Mouse (Mus musculus): ENCODE measurements around the gene Kif21b. TPM values are rescaled to one million over a fixed set of nuclear protein-coding genes. Genes with fewer than 3 reads are reported as not detected.
A peak's percentile ranks its signal among the peaks of the same experiment; 100 is the strongest.

Kif21b gene
- polyA plus RNA-seq, 1 experiment from 2014 or later = 15.5 TPM

DNA sequence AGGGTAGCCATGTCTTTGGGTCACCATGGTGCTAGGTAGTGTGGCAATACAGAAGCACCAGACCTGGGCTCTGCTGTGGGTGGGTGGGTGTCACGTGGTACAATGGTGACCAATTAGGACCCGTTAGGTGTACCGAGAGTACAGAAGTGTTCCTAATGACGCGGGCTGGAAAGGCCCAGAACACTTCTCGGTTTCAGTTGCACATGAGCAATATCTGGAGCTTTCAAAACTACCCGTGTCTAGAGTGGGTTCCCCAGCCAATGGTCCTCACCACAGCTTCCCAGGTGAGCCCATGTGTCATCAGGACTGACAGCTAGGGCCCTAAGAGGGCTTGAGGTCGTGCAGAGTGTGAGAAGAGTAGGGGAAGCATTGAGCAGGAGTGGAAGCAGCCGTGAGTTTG, 14.1 kb upstream of the Kif21b start:
- 0 out of 2 replicates have a peak, but pooled peaks cover 6% of the 10 kb centered on the region for H3K27me3 ChIP-seq (ENCODE audit: insufficient read depth, poor library complexity, severe bottlenecking)
- H3K9me3 ChIP-seq = no peaks in the 10 kb centered on the region
- no peaks in the 10 kb centered on the region for H3K36me3 ChIP-seq
- H3K4me1 ChIP-seq (replicated peaks) = peaks cover 21% of the 10 kb centered on the region
- H3K27ac ChIP-seq = 0 out of 2 replicates have a peak overlapping the region, but pooled peaks have one; percentile 1
- 86% methylated on average over 9 of the region's 9 CpGs for WGBS
- no peak overlapping the region for H3K4me3 ChIP-seq
- no peak for DNase-seq (ENCODE audit: low spot score)

DNA sequence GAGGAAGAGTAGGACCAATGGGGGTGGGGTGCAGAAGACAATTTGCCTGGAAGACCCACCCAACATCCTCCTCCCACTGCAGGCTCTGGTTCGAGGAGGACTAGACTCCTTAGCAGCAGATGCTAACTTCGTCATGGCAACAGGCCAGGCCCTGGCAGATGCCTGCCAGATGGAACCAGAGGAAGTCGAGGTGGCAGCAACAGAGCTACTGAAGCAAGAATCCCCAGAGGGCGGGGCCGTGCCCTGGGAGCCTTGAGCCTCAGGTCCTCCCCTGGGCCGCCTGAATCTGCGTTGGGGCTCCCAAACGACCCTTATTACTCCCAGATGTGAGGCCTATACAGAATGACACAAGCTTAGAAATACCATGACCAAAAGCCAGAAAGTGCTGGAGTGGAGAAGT, 12.3 kb upstream of the Kif21b start:
- peak overlapping the region; percentile 60; the same call in 1 of the 2 replicates for H3K27ac ChIP-seq
- no peaks in the 10 kb centered on the region for H3K9me3 ChIP-seq
- H3K4me3 ChIP-seq = no peak overlapping the region
- no peak for DNase-seq (ENCODE audit: low spot score)
- H3K4me1 ChIP-seq (replicated peaks) = peaks cover 25% of the 10 kb centered on the region
- H3K36me3 ChIP-seq = no peaks in the 10 kb centered on the region
- 38% methylated on average over 8 of the region's 8 CpGs for WGBS
- H3K27me3 ChIP-seq (ENCODE audit: insufficient read depth, poor library complexity, severe bottlenecking) = 0 out of 2 replicates have a peak, but pooled peaks cover 10% of the 10 kb centered on the region

GRCm38 (mm10) chr1:136119571-136120262, 11.5 kb upstream of the Kif21b start:
- peaks cover 33% of the 10 kb centered on the region for H3K4me1 ChIP-seq (replicated peaks)
- H3K9me3 ChIP-seq = no peaks in the 10 kb centered on the region
- peak overlapping the region; percentile 60; the same call in 1 of the 2 replicates for H3K27ac ChIP-seq
- 77% methylated on average over 7 of the region's 7 CpGs for WGBS
- H3K27me3 ChIP-seq (ENCODE audit: insufficient read depth, poor library complexity, severe bottlenecking) = 0 out of 2 replicates have a peak, but pooled peaks cover 10% of the 10 kb centered on the region
- no peak overlapping the region for H3K4me3 ChIP-seq
- no peak for DNase-seq (ENCODE audit: low spot score)
- no peaks in the 10 kb centered on the region for H3K36me3 ChIP-seq

DNA sequence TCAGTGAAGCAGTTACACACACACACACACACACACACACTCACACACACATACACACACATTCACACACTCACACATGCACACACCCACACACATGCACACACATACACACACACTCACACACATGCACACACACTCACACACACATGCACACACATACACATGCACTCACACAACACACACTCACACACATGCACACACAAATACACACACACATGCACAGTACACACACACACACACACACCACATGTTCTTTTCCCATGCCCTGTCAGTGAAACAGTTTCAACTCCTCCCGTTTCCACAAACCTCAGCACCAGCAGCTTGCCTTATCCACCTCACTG, 11.0 kb upstream of the Kif21b start:
- peaks cover 38% of the 10 kb centered on the region for H3K4me1 ChIP-seq (replicated peaks)
- no peaks in the 10 kb centered on the region for H3K36me3 ChIP-seq
- H3K9me3 ChIP-seq = no peaks in the 10 kb centered on the region
- WGBS = 80% methylated on average over 1 of the region's 1 CpGs
- 0 out of 2 replicates have a peak overlapping the region, but pooled peaks have one; percentile 60 for H3K27ac ChIP-seq
- 0 out of 2 replicates have a peak, but pooled peaks cover 10% of the 10 kb centered on the region for H3K27me3 ChIP-seq (ENCODE audit: insufficient read depth, poor library complexity, severe bottlenecking)
- DNase-seq (ENCODE audit: low spot score) = no peak
- H3K4me3 ChIP-seq = no peak overlapping the region

- no peaks in the 10 kb centered on the region for H3K36me3 ChIP-seq
- H3K27ac ChIP-seq = no peak overlapping the region
- no peaks in the 10 kb centered on the region for H3K9me3 ChIP-seq
- DNase-seq (ENCODE audit: low spot score) = no peak
- 0 out of 2 replicates have a peak, but pooled peaks cover 10% of the 10 kb centered on the region for H3K27me3 ChIP-seq (ENCODE audit: insufficient read depth, poor library complexity, severe bottlenecking)
- 40% methylated on average over 6 of the region's 6 CpGs for WGBS
- peaks cover 38% of the 10 kb centered on the region for H3K4me1 ChIP-seq (replicated peaks)
- H3K4me3 ChIP-seq = no peak overlapping the region
Observed at GRCm38 (mm10) chr1:136120785-136121184, 10.4 kb upstream of the Kif21b start.

DNA sequence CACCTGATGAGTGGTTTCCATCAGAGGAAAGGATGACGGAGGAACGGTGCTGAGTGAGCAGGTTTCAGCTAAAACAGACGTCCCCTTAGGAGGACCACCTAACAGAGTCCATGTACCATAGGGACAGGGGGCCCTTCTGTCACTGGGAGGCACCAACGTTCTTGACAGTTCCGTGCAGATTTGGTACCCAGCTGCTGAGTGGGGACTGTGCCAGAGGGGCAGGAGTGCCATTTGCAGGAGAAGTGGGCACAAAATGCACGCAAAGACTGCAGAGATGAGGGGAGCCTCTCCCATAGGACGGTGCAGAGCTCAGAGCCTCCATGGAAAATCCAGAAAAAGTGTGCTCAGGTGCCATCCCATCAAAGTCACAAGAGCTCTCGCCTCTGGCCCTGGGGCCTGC, 9.2 kb upstream of the Kif21b start:
- H3K4me3 ChIP-seq = no peak overlapping the region
- H3K9me3 ChIP-seq = no peaks in the 10 kb centered on the region
- no peak for DNase-seq (ENCODE audit: low spot score)
- peaks cover 41% of the 10 kb centered on the region for H3K4me1 ChIP-seq (replicated peaks)
- H3K27me3 ChIP-seq (ENCODE audit: insufficient read depth, poor library complexity, severe bottlenecking) = 0 out of 2 replicates have a peak, but pooled peaks cover 10% of the 10 kb centered on the region
- 86% methylated on average over 8 of the region's 8 CpGs for WGBS
- no peak overlapping the region for H3K27ac ChIP-seq
- no peaks in the 10 kb centered on the region for H3K36me3 ChIP-seq

GRCm38 (mm10) chr1:136126159-136126765, 4.9 kb upstream of the Kif21b start:
- 82% methylated on average over 10 of the region's 10 CpGs for WGBS

DNA sequence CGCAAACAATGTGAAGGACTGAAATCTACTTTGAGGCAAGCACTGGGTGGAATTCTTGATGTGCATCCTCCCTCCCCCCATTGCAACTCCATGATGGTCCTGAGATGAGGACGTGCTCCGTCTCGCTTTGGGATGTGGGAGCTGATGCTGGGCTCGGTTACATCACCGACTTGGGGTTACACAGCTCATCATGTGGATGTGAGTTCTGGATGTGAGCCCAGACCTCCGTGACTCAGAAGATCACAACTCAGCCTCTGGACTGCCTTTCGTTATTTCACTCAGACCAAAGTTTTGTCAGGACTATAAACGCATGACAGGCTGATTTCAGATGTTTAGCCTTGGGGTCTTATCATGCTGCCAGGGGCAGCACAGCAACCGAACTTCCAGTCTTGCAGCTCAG, 4.3 kb upstream of the Kif21b start:
- WGBS = 88% methylated on average over 10 of the region's 10 CpGs
- no peaks in the 10 kb centered on the region for H3K9me3 ChIP-seq
- peaks cover 26% of the 10 kb centered on the region for H3K27me3 ChIP-seq (ENCODE audit: insufficient read depth, poor library complexity, severe bottlenecking)
- no peak for DNase-seq (ENCODE audit: low spot score)
- no peak overlapping the region for H3K27ac ChIP-seq
- no peaks in the 10 kb centered on the region for H3K36me3 ChIP-seq
- peaks cover 61% of the 10 kb centered on the region for H3K4me1 ChIP-seq (replicated peaks)
- H3K4me3 ChIP-seq = no peak overlapping the region

More at GRCm38 (mm10) chr1:136126159-136126765, 4.9 kb upstream of the Kif21b start:
- Histone ChIP-seq H3K4me3 (no peak overlapping the region), H3K27me3 (ENCODE audit: insufficient read depth, poor library complexity, severe bottlenecking) (peaks cover 26% of the 10 kb centered on the region), H3K9me3 (no peaks in the 10 kb centered on the region), H3K4me1 (replicated peaks) (peaks cover 54% of the 10 kb centered on the region), H3K36me3 (no peaks in the 10 kb centered on the region), H3K27ac (no peak overlapping the region)
- no peak for DNase-seq (ENCODE audit: low spot score)

DNA sequence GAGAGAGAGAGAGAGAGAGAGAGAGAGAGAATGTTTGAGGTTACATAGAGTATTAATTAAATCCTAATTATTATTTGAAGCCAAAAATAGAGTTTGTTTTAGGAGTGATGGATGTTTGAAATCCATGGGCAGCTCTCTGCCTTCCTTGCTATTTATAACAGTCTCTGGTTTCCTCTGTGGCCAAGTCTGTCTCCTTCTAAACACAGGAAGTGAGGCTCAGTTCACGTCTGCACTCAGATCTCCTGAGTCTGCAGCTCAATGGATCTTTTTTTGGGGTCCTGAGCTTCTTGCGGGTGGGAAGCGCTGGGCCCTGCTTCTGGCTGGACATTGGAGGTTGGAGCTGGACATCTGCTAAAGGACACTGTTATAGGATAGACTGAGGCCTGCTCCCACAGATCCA, 3.3 kb upstream of the Kif21b start:
- WGBS = 72% methylated on average over 3 of the region's 3 CpGs
- no peaks in the 10 kb centered on the region for H3K36me3 ChIP-seq
- H3K4me1 ChIP-seq (replicated peaks) = peaks cover 70% of the 10 kb centered on the region
- H3K4me3 ChIP-seq = no peak overlapping the region
- H3K27me3 ChIP-seq (ENCODE audit: insufficient read depth, poor library complexity, severe bottlenecking) = peaks cover 32% of the 10 kb centered on the region
- H3K9me3 ChIP-seq = no peaks in the 10 kb centered on the region
- H3K27ac ChIP-seq = no peak overlapping the region
- no peak for DNase-seq (ENCODE audit: low spot score)

GRCm38 (mm10) chr1:136128416-136128815, 2.8 kb upstream of the Kif21b start:
- H3K27ac ChIP-seq = no peak overlapping the region
- no peaks in the 10 kb centered on the region for H3K9me3 ChIP-seq
- DNase-seq (ENCODE audit: low spot score) = no peak
- H3K27me3 ChIP-seq (ENCODE audit: insufficient read depth, poor library complexity, severe bottlenecking) = peaks cover 37% of the 10 kb centered on the region
- H3K4me3 ChIP-seq = no peak overlapping the region
- 64% methylated on average over 5 of the region's 5 CpGs for WGBS
- H3K4me1 ChIP-seq (replicated peaks) = peaks cover 76% of the 10 kb centered on the region
- H3K36me3 ChIP-seq = no peaks in the 10 kb centered on the region

GRCm38 (mm10) chr1:136128944-136129589, 2.1 kb upstream of the Kif21b start:
- H3K36me3 ChIP-seq = no peaks in the 10 kb centered on the region

DNA sequence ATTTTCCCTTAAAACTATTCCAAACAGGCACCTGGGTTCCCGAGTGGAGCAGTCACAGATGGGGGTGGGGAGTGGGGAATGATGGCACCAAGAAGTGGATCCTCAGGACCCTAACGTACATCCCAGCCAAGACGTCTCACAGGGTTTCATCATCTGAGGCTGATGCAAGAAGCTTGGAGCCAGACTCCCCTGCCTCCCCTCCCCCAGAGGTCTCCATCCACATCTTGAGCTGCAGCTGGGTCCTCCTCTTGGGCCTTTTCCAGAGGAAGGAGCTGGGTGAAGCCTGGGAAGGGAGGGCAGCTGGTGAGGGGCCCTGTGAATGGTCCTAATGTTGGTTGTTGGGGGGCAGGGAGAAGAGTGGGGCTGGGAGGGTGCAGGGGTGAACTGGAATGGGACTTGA, 1.1 kb upstream of the Kif21b start:
- Histone ChIP-seq H3K4me3 (peak overlapping the region; percentile 73; the same call in 1 of the 2 replicates), H3K4me1 (replicated peaks) (peaks cover 77% of the 10 kb centered on the region), H3K27me3 (ENCODE audit: insufficient read depth, poor library complexity, severe bottlenecking) (peaks cover 53% of the 10 kb centered on the region), H3K9me3 (no peaks in the 10 kb centered on the region), H3K27ac (peak overlapping the region; percentile 92), H3K36me3 (no peaks in the 10 kb centered on the region)
- 57% methylated on average over 3 of the region's 3 CpGs for WGBS
- DNase-seq (ENCODE audit: low spot score) = peak; percentile 15

More at GRCm38 (mm10) chr1:136128944-136129589, 2.1 kb upstream of the Kif21b start:
- Histone ChIP-seq H3K9me3 (no peaks in the 10 kb centered on the region), H3K27ac (peak overlapping the region; percentile 46), H3K27me3 (ENCODE audit: insufficient read depth, poor library complexity, severe bottlenecking) (peaks cover 43% of the 10 kb centered on the region), H3K4me3 (no peak overlapping the region), H3K4me1 (replicated peaks) (peaks cover 77% of the 10 kb centered on the region)
- no peak for DNase-seq (ENCODE audit: low spot score)
- 58% methylated on average over 4 of the region's 4 CpGs for WGBS
